Mouse (Mus musculus) stomach, postnatal 0 days (tissue): ENCODE data around the gene Nelfb. TPM values are rescaled to one million over a fixed set of nuclear protein-coding genes. Genes with fewer than 3 reads are reported as not detected.

Experiments
- ATAC-seq: fragments of 200-750 bp; cut with Nextera tagmentation; 2 replicates; pipeline ENCODE4 v1.8.0; 2017; ENCODE audit not compliant: low FRiP score, low TSS enrichment
- DNase-seq: peaks from one replicate; pipeline ENCODE4 v3.0.0-alpha.2; 2016; ENCODE audit warnings: low spot score
- H3K27ac ChIP-seq: fragments of 300-500 bp; sonication (generic); replicated peaks from 2 replicates; pipeline ENCODE4 v1.5.1; 2014; ENCODE audit warnings: mild to moderate bottlenecking, control low read depth
- H3K27me3 ChIP-seq: fragments of 300-500 bp; sonication (generic); 2 replicates; pipeline ENCODE4 v1.6.1; 2014; ENCODE audit warnings: low read length; ENCODE audit not compliant: control insufficient read depth, insufficient read depth
- H3K36me3 ChIP-seq: fragments of 300-500 bp; sonication (generic); 2 replicates; pipeline ENCODE4 v1.6.1; 2014; ENCODE audit warnings: low read length, mixed read lengths; ENCODE audit not compliant: control insufficient read depth, insufficient read depth
- H3K4me1 ChIP-seq: fragments of 300-500 bp; sonication (generic); replicated peaks from 2 replicates; pipeline ENCODE4 v1.6.1; 2014; ENCODE audit warnings: antibody characterized with exemption; ENCODE audit not compliant: control insufficient read depth, insufficient read depth
- H3K4me2 ChIP-seq: fragments of 300-500 bp; sonication (generic); replicated peaks from 2 replicates; pipeline ENCODE4 v1.6.1; 2014; ENCODE audit warnings: low read depth, mild to moderate bottlenecking, control low read depth, moderate library complexity
- H3K4me3 ChIP-seq: fragments of 300-500 bp; sonication (generic); 2 replicates; pipeline ENCODE4 v1.5.1; 2014; ENCODE audit warnings: low read depth, low read length, control low read depth
- H3K9ac ChIP-seq: fragments of 300-500 bp; sonication (generic); 2 replicates; pipeline ENCODE4 v1.6.1; 2014; ENCODE audit warnings: mild to moderate bottlenecking, low read length, control low read depth, mixed read lengths
- H3K9me3 ChIP-seq: fragments of 300-500 bp; sonication (generic); 2 replicates; pipeline ENCODE4 v1.6.1; 2016; ENCODE audit warnings: low read length; ENCODE audit not compliant: control insufficient read depth
- CTCF ChIP-seq: IDR thresholded peaks from 2 replicates; pipeline ENCODE4 v1.5.1; 2016; ENCODE audit warnings: antibody characterized with exemption, low read depth, mild to moderate bottlenecking, moderate library complexity
- EP300 ChIP-seq: optimal IDR thresholded peaks from 2 replicates; pipeline ENCODE3; 2016; ENCODE audit warnings: antibody characterized with exemption
- WGBS: fragments of 180-500 bp; shearing (Covaris S2); extraction: QIAGEN DNeasy Blood & Tissue Kit; methylation state at CpG from one replicate; pipeline ENCODE4 v1.1.7; 2014; 5-methylcytosine and 5-hydroxymethylcytosine counted together
- polyA plus RNA-seq: library from polyadenylated mRNA; unstranded; fragments of >200 nt; fragmentation: Nextera tagmentation; extraction: Ambion mirVana; gene quantifications from 2 replicates; pipeline ENCODE4 v1.2.1, GENCODE M21; 2015

The Nelfb gene
- polyA plus RNA-seq, 1 experiment from 2014 or later, result 58.6 TPM

DNA sequence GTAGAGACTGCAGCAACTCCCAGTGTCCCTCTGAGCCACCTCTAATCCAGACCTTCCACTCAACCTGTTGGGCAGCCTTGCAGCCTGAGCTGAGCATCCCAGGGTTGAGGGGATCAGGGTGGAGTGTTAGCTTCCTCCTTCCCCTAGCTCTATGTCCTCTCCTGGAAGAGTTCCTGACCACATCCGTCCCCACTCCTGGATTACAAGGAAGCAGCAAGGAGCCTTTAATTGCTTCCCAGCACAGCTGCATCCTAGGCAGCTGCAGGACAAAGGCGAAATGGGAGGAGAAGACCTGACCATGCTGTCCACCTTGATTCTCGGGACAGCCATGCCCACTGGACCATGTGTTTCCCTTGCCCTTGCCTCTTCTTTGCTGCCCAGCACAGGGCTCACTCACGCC lies 34.2 kb downstream of the Nelfb start:
- Histone ChIP-seq H3K4me1 (no peaks in the 10 kb centered on the region), H3K36me3 (no peaks in the 10 kb centered on the region), H3K4me3 (no peak overlapping the region), H3K27me3 (no peaks in the 10 kb centered on the region; the same call in 1 of the 2 replicates), H3K4me2 (no peak overlapping the region), H3K9ac (no peak overlapping the region), H3K9me3 (no peaks in the 10 kb centered on the region), H3K27ac (peak overlapping the region; percentile 63)
- TF ChIP-seq EP300 (no peak), CTCF (no peak)
- ATAC-seq (no peak), DNase-seq (no peak)
- 54% methylated on average over 4 of the region's 4 CpGs for WGBS

DNA sequence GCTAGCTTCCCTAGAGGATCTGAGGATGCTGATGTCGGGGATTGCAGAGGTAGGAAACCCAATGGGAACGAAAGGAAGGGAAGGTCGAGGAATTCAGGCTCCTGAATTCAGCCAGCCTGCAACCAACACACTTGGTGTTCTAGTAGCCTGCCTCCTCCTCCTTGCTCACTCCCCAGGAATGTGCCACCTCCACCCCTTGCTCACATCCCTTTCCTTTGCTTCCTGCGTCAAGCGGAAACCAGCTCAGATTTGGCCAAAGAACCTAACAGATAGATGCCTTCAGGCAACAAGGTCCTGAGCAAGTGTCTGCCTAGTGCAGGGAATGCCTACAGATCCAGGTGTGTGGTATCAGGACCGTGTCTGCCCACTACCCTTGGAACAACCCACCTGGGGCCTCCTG lies 34.7 kb downstream of the Nelfb start:
- Histone ChIP-seq H3K9ac (no peak overlapping the region), H3K27ac (peak overlapping the region; percentile 63), H3K9me3 (no peaks in the 10 kb centered on the region), H3K36me3 (no peaks in the 10 kb centered on the region), H3K4me3 (no peak overlapping the region), H3K4me2 (no peak overlapping the region), H3K4me1 (no peaks in the 10 kb centered on the region), H3K27me3 (no peaks in the 10 kb centered on the region; the same call in 1 of the 2 replicates)
- DNase-seq (no peak), ATAC-seq (no peak)
- no peak for TF ChIP-seq CTCF
- TF ChIP-seq EP300, result no peak
- WGBS, result 53% methylated on average over 6 of the region's 6 CpGs

DNA sequence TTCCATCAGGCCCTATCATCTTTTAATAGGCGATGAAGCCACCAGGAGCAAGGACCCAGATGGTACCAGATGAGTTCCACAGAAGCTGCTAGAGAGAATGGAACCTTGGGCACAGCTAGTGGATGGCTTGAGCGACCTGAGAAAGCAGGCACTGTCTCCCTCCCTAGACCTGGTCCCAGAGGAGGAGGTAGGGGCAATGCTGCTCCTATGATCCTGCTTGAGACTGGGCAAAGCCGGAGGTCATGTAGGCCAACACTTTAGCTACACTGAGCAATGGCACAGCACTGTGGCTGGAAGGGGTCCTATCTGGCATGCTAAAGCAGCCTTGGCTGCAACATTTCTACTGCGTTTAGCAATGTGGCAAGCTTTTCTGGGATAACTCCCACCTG lies 35.6 kb downstream of the Nelfb start:
- Histone ChIP-seq H3K4me2 (no peak overlapping the region), H3K4me1 (no peaks in the 10 kb centered on the region), H3K9ac (no peak overlapping the region), H3K4me3 (no peak overlapping the region), H3K36me3 (no peaks in the 10 kb centered on the region), H3K27me3 (no peaks in the 10 kb centered on the region; the same call in 1 of the 2 replicates), H3K27ac (0 out of 2 replicates have a peak overlapping the region, but pooled peaks have one; percentile 2), H3K9me3 (no peaks in the 10 kb centered on the region)
- ATAC-seq (no peak), DNase-seq (no peak)
- TF ChIP-seq EP300, result no peak
- TF ChIP-seq CTCF, result no peak
- WGBS, result 83% methylated on average over 4 of the region's 4 CpGs

DNA sequence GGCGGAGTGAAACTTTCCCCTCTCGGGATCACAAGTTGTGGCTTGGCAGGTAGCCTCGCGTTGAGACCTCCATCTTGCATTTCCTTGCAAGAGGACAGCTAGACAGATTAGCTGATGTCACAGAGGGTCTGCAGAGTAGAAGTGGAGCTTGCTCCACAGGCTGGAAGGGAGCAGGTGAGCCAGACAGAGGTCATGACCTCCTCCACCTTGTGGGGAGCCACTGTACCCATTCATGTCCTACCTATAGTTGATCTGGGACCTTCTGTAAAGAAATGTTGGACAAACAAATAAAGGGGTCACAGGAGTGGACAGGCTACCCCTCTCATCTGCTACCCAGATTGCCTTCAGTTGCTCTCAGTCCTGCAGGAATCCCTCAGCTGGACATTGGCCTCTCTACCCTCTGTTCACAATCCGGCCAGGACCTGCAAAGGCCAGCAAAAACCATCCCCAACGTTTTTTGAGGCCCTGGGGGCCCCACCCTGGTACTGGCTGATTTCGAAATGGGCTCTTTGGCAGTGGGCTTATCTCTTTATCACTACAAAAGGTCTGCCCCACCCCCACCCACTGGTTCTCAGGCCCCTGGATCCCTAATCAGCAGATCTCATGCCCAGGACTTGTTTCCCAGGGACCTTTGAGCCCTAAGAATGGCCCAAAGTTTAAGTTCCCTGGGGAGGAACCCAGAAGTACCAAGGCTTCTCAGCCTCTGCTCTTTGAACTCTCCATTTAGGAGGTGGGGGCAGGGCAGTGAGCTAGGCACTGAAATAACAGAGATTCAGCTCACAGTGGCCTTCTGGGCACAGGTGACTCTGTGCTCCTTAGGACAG lies 36.2 kb downstream of the Nelfb start:
- no peaks in the 10 kb centered on the region for H3K4me1 ChIP-seq
- no peak overlapping the region for H3K4me2 ChIP-seq
- H3K4me3 ChIP-seq, result no peak overlapping the region
- no peak for DNase-seq
- H3K27me3 ChIP-seq, result no peaks in the 10 kb centered on the region; the same call in 1 of the 2 replicates
- no peaks in the 10 kb centered on the region for H3K36me3 ChIP-seq
- no peak overlapping the region for H3K9ac ChIP-seq
- WGBS, result 46% methylated on average over 7 of the region's 7 CpGs
- no peak overlapping the region for H3K27ac ChIP-seq
- ATAC-seq, result no peak
- TF ChIP-seq EP300 (no peak), CTCF (no peak)
- no peaks in the 10 kb centered on the region for H3K9me3 ChIP-seq

DNA sequence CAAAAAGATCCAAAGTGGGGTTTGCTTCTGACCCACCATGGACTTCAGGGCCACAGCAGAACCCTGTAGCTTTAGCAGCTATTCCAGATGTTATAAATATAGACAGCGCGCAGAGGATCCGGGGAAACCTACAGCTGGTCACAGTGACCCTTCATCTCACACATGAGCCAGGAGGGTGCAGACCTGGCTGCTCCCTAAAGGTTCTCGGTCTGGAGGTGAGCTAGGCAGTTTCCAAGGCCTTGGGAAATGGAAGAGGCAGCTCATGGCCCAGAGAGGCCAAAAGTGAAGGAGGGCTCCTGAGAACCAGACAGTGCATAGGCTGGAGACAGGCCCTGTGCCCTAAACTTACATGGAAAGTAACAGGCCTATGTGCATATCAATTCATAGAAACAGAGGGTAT lies 37.5 kb downstream of the Nelfb start:
- no peak overlapping the region for H3K27ac ChIP-seq
- DNase-seq, result no peak

DNA sequence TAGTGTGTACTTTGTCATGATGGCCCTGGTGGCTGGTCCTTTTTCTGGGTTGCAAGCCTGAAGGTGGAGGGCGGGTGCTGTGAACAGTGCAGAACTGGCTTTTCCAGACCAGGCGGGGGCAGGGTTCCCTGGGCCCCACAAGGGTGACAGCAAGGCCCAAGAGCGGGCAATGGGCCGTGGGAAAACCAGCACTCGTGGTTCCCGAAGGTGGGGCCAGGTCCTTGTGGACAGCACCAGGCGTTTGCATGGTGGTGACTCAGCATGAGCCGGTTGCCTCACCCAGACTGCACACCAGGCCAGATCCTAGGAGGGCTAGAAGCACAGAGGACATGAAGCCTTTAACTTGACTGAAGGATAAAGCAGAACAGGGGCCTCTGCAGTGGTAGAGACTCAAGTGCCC lies 38.7 kb downstream of the Nelfb start:
- H3K27ac ChIP-seq, result peak overlapping the region; percentile 75

More for the DNA sequence above, 37.5 kb downstream of the Nelfb start:
- Histone ChIP-seq H3K4me3 (no peak overlapping the region), H3K4me2 (no peak overlapping the region), H3K27me3 (no peaks in the 10 kb centered on the region; the same call in 1 of the 2 replicates), H3K4me1 (no peaks in the 10 kb centered on the region), H3K36me3 (no peaks in the 10 kb centered on the region), H3K9me3 (no peaks in the 10 kb centered on the region), H3K9ac (no peak overlapping the region)
- TF ChIP-seq CTCF (no peak), EP300 (no peak)
- WGBS, result 89% methylated on average over 4 of the region's 4 CpGs
- ATAC-seq, result no peak

More for the DNA sequence above, 38.7 kb downstream of the Nelfb start:
- no peak; the same call in 1 of the 2 replicates for TF ChIP-seq CTCF
- peak; percentile 85 for TF ChIP-seq EP300
- ATAC-seq, result peak; percentile 88
- Histone ChIP-seq H3K9ac (no peak overlapping the region), H3K27me3 (no peaks in the 10 kb centered on the region), H3K4me3 (no peak overlapping the region), H3K4me2 (0 out of 2 replicates have a peak overlapping the region, but pooled peaks have one; percentile 27), H3K4me1 (peaks cover 2% of the 10 kb centered on the region), H3K9me3 (no peaks in the 10 kb centered on the region), H3K36me3 (no peaks in the 10 kb centered on the region)
- whole genome bisulfite sequencing, result 41% methylated on average over 8 of the region's 8 CpGs
- peak; percentile 92 for DNase-seq
